Mouse (Mus musculus) layer of hippocampus, adult 8-10 months (tissue): ENCODE data around the gene Mucl3. TPM values are rescaled to one million over a fixed set of nuclear protein-coding genes. Genes with fewer than 3 reads are reported as not detected.
A peak's percentile ranks its signal among the peaks of the same experiment; 100 is the strongest.

ENCODE experiments used
- DNase-seq, 2 experiments: peaks; one replicate each; pipeline ENCODE4 v3.0.0; 2022; ENCODE audit warnings: low spot score in 2 of 2
- total RNA-seq, 4 experiments: library from RNA; stranded (reverse); gene quantifications; 2 replicates each; pipeline ENCODE4 v1.2.4; 2022

Mucl3 gene
- total RNA-seq: not detected

DNA sequence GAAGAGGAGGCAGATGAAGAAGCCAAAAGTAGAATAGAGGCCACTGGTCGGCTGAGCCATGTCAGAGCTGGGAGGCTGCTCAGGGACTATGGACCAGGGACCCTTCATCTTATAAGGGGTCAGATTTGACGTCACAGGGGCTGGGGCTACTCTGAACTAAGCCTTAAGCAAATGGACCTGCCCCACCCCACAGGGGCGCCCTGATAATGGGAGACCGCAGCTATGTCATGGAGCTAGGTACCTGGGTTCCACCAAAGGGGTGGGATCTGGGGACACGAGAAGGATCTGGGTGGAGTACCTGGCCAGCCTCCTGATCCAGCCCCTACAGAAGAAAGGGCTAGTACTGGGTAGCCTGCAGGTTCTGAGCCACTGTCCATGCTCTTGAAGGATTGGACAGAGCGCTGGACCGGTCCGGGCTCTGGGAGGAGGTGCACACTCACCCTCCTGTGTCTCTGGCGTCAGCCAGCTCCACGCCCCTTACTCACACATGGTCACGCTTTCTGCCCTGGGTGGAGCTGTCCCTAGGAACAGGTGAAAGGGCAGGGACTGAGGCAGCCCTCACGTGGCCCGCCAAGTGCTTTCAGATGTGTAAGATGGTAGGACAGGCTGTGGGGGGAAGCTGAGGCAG lies at the start of gene Mucl3:
TSS of gene Mucl3 (minus strand) at position 87 of the 628 bp plus-strand sequence.
- no peak for DNase-seq

DNA sequence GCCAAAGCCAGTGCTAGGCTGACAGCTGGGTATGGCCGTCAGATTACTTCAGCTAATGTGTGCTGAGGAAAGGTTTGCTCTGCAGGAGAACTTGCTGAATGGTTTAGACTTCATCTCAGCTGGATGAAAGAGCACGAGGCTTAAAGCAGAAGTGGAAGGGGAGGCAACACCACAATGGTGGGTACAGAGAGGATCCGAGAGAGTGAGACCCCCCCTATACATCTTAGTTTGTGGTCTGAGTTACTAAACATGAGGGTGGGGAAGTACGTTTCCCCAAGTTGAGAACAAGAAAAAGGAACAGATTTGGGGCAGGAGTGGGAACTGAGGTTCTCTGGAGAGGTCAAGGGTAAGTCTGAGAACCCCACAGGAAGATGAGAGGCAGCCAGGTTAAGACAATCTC lies 48.9 kb upstream of the Mucl3 start:
- DNase-seq: no peak

DNA sequence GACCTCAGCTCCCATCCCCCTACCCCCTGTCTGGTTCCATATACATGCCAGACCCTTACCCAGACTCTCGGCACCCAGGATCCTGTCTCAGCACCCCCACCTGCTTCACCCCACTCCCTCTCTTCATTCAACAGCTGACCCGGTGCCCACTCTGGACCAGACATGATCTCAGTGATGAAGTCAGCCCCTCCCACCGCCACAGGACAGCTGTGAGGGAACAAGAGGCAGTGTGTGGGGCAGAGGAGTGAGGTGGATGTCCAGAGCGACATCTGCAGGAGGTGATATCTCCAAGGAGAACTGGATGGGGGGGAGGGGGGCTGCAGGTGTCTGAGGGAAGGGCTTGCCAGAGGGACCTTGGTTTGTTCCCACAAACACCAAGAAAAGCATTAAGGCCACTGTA lies 48.3 kb upstream of the Mucl3 start:
- DNase-seq: no peak

DNA sequence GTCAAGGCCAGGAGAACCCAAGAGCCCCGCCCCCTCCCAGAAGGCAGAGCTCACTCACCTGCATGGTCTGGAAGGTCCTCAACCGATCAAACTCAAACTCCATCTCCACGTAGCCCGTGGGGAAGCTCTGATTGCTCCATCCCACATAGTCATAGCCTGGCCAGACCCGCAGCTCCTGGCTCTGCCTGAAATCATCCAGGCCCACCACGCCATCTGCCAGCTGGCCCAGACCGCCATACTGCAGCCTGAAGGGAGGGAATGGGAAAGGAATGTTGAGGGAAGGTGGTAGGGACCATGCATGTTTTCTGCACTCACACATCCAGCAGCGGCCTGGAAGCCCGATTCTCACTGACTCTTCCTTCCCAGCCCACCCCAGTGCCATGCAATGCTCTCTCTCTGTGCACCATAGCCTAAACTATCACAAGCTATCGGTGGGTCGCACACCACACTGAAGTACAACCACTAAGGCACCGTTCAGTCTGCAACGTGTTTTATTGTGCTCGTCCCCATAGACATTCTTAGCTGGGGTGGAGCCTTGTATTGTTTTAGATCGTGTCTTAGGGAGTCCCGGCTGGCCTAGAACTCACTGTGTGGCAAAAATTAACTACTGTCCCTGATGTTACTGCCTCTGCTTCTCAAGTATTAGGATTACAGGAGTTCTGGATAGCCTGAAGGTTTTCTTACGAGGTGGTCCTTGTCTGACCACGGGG lies 46.6 kb upstream of the Mucl3 start:
- no peak for DNase-seq

DNA sequence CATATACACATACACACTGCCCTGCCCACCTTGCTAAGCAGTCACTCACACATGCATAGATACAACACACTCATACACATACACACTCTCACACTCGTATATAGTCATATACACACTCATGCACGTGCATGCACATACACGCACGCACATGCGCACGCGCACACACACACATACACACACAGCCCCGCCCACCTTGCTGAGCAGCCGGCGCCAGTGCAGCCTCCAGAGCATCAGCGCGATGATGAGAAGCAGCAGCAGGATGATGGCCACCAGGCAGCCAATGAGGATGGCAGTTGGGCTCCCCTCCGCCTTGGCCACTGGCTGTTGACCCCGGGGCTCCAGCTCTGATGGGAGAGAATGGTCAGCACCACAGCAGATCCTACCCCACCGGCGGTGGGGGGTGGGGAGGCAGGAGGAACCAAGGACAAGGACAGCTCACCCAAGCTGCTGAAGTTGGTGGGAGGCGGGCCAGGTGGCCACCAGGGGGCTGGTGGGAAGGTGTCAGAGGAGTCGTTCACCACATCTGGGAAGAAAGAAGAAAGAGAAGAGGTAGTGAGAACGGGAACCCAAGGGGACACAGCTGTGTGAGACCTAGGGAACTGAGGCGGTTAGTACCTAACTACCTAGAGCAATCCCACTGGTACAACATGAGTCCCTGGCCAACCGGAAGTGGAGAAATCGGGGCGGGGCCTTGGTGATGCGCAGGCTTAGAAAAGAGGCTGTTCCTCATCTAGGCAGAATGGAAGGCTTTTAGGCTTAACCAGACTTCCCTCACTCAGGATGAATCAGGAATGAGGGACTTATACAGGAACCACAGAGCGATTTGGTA lies 45.1 kb upstream of the Mucl3 start:
- DNase-seq: no peak

DNA sequence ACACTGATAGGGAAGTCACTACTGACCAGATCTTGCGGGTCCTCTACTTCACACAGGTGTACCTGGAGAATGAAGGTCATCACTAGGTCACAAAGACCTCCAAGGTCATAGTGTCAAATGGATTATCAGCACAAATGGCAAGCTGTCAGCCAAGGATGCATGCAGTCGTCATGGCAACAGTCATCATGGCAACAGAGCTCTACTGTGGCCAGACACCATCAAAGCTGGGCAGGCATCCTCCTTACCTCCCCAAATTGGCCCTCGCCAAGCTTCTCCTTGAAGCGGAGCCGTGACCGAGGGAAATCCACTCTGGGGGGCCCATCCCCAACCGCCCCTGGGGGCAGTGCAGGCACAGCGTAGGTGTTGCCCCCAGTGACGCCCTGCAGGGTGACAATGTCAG lies 41.6 kb upstream of the Mucl3 start:
- no peak for DNase-seq

DNA sequence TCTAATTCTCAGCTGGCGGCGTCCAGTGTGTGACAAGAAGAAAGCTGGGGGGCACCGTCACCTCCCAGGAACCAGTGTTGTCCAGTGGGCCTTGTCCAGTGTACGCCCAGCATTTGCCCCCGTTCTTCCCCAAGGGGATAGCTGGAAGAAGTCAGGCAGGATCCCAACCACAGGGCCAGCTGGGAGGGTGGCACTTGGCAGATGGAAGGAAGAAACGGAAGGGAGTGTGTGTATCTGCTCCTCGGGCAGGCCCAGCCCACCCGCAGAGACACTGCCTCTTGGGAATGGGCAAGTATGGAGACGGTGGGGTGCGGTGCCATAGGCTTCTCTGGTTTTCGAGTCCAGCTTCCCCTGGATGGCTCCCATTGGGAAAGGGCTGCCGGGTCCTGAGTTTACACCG lies 38.5 kb upstream of the Mucl3 start:
- no peak for DNase-seq

DNA sequence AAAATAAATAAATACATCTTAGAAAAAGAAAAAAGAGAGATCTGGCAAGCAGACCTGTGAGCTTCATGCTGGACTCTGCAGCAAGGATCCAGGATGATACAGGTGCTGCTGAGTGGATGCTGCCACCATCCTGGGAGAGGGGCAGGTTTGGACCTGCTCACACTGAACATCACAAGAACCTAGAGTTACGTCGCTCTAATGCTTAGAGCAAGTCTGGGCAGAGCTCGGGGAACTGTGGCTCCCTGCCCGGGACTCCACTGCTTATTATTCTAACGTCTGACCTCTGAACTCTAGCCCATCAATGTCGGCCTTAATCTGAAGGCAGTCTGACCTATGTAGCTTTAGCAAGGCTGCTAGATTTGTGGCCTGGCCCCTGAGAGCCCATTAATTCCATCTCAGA lies 37.1 kb upstream of the Mucl3 start:
- DNase-seq: no peak

DNA sequence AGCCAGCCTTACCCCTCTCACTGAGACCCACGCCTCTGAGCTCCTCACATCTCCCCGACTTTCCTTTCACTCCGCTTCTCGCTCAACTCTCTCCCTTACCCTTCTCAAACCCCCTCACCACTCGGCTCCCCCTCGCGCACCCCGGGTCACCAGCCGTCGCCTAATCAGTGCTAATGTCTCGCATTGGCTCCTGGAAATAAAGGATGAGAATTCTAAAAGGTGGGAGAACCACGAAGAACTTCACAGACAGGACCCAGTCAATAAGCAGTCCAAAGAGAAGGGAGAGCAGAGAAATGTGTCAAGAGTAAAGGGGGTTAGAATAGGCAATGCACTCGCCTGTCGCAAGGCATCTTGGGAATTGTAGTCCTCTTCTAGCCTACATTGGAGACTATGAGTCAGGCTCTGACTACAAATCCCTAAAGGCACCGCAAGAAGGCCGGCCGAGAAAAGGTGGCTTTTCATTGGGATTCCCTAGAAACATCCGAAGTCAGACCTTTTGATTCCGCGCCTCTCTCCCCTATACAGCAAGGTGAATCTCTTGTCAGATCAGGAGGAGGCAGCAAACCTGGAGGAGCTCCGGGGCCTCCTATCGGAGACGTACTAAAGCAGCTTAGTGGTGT lies 30.0 kb upstream of the Mucl3 start, which contains the start of gene Gtf2h4:
TSS of gene Gtf2h4 (minus strand) at position 324 of the 620 bp plus-strand sequence.
- peak; percentile 92 to 93 for DNase-seq

DNA sequence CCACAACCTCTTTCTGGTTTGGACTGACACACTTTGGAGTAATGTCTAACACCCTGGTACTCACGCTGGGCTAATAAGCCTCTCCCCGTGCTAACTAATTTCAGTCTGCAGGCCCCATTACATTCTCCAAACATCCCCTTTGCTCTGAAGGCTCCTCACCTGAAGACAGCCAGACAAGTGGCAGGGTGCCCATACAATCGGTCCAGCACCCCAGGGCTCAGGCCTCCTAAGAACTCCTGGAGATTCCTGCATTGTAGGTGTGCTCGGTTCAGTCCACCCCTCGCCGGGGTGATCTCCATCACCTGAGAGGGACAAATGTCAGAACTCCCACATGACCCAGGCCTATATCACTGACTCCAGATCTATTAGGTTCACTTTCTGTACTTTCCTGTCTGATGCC lies 29.0 kb upstream of the Mucl3 start:
- DNase-seq: no peak

DNA sequence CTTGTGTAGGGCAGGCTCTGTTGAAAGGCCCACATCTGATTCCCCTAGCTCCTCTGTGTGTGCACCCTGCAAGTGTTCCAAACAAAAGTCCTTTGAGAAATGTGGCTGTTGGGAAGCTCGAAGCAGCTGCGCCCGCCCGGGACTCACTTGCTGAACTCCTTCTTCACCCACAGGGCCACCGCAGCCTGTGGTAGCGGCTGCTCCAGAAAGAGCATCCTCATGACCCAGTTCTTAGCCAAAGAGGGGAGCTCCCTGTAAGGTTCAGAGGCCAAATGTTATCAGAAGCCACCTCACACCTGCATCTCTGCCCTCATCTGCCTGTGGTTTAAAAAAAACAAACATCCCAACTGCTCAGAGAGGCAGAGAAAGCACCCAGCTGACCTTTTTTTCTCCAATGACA lies 28.4 kb upstream of the Mucl3 start:
- DNase-seq: no peak

DNA sequence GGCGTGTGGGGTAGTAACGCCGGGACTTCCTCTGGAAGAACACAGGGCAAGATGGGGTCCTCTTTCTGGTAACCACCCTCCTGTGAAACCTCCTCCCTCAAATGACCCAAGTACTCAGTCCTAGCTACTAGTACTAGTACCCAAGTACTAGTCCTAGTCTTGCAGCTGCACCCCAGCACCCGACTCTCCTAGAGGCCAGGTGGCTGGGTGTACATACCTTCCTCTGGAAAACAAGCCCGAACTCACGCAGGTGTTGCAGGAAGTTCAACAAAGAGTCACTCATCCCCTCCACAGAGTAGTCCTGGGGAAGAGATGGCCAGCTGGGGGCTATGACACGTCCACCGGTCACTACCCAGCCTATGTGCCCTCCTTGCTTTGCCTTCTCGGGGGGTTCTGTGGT lies 26.2 kb upstream of the Mucl3 start:
- no peak for DNase-seq

DNA sequence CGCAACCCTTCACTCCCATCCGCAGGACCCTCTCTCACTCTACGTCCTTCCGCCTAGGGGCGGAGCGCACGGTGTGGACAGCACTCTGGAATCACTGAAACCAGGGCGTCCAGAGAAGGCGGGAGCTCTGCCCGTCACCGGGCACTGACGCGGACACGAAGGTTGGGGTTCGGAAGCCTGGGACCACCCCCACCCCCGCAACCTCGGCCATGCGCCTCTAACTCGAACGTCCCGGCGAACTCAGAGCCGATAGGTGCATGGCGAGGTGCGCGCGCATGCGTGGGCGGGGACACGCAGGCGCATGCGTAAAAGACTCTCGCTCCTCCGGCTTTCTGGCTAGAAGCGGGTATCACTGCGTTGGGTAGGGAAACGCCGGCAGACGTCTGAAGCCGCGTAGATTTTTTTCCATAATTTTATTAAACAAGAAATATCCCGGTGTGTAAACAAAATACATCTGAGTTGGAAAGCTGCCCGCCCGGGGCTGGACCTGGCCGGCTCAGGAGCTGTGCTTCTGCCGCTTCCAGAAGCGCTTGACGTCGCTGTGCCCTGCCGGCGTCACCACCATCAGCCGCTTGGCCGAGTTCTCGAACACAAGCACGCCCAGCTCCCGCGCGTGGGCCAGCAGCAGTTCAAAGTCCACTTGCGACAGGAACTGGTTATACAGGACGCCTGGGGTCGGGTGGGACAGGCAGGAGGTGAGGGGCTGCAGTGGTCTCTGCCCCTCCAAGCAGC lies 24.0 kb upstream of the Mucl3 start, which contains the start of gene Vars2:
TSS of gene Vars2 (minus strand) at position 259 of the 732 bp plus-strand sequence.
- peak; percentile 94 to 98 for DNase-seq

DNA sequence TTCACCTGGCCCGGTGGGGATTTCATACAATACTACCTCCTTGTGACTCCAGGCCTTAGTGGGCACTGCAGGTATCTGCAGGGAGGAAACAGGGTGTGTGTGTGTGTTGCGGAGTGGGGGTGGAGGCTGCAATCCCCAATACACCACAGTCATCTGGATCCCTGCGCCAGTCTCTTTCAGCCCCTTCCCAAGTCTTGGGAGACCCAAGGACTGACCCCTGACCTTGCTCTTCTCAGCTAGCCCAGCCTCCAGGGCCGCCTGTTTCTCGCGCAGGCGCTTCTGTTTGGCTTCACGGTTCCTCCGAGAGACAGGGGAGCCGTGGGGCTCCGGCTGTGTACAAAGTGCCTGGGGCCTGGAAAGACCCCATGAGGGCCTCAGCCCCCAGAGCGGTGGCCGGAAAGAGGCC lies 23.4 kb upstream of the Mucl3 start:
- peak in 1 of 2 experiments; percentile 29 for DNase-seq

DNA sequence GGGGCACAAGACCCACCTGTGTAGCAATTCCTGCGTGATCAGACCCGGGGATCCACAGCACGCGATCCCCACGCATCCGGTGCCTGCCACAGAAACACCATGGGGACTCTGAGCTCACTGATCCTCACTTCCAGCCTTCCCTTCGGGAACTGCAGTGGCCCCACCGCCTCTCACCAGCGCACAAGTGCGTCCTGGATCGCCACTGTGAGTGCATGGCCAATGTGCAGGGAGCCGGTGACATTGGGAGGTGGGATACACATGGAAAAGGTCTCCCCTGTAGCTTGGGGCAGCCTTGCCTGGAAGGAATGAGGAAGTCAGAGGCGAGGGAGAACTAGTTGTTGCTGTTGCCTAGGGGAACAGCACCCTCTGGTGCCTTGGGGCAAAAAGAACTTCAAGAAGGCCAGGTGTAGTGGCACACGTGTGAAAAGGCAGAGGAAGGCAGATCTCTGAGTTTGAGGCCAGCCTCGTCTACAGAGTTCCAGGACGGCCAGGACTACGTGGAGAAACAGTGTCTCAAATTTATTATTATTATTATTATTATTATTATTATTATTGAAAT lies 22.5 kb upstream of the Mucl3 start:
- DNase-seq: no peak

DNA sequence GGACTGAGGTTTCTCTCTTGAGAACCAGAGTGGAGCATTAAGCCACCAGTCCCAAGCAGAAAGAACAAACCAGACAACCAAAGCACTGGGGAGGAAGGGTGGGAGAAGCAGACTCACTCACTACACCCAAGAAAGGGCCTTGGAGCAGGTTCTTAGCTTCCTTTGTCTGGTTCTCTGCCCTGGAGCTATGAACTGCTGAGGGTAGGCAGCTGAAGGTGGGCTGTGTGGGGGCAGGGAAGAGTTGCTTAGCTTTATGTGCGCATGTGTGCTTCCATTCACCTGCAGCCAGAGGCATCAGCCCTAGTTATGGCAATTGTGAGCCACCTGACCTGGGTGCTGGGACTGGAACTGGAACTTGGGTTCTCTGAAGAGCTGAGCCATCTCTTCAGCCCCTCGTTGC lies 9.6 kb upstream of the Mucl3 start:
- no peak for DNase-seq

DNA sequence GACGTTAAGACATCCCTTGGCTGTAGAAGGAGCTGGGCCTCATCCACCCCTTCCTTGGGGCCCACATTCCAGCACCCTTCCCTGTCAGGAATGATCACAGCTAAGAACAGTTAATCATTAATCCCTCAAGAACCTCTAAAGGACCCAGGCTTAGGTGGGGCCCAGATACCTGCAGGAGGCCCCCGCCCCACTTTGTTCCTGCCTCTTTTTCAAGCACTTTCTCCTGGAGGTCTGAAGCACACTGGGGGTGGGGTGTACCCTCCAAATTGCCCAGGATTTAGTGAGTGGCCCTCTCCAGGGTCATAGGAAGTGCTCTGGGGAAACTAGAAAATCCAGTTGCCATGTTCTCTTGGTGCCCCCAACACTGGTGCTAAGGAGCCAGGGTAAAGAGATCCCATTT lies 5.9 kb upstream of the Mucl3 start:
- no peak for DNase-seq

DNA sequence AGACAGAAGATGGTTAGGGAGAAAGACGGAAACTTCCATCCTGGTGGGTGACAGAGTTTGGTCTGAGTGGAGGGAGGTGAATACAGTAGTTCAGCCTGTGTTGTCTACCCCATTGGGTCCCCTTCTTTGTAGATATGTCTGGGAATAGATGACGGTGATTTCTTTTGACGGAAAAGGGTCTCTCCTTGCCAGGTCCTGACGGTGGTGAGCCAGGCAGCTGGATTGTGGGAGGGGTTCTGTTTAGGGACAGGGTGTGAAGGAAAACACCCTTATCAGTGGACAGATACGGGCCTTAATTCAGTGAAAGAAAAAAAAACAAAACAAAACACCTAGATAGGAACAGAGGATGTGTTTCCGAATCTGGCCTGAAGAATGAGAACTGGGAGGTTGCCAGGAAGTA lies 4.1 kb downstream of the Mucl3 start:
- no peak for DNase-seq

DNA sequence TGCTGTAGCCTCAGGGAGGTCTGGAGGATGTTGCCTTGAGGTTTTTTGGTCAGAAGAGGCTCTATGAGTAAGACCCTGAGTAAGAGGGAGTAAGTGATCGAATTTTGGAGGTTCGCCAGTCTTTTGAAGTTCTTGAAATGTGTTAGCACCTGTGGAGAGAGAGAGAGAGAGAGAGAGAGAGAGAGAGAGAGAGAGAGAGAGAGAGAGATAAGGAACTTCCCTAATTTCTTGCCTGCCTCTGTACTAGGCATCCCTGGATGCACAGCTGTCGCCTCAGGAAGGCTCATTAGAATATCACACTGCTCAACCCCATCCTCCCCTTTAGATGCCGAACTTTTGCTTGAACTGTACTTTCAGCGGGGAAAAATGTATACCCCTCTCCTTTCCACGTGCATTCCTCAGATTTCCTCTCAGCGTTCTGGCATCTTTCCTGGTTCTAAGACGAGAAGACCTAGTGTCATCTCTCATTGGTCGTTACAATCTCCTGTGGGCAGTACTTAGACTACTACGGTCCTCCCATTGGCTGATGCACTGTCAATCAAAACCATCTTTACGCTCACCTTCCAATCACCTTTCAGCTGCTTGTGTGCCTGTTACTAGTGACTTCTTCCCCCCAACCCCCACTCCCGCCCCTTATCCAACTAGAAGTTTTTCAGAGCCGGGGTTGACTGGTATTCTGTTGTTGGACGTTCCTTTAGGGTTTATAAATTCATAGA lies 4.9 kb downstream of the Mucl3 start:
- DNase-seq: peak in 1 of 2 experiments; percentile 51

DNA sequence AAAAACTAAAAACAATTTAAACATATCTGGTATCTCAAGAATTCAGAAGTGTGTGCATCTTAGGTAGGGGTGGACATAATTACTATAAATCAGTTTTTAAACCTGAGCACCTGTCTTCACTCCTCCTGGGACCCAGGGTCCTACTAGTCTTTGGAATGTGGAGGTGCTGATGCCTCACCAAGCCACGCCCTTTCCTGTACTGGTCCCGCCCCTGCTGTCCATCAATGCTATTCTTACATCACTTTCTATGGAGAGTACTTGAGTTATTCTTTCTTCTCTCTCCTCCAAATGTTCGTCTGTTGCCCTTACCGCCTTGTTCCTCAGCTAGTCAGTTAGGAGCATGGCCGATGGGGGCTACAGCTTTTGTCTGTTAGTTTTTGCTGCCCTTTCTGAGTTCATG lies 7.1 kb downstream of the Mucl3 start:
- no peak for DNase-seq
